Mouse (Mus musculus) MEL (cell line): ENCODE results near the gene Pard3b. TPM values are rescaled to one million over a fixed set of nuclear protein-coding genes. Genes with fewer than 3 reads are reported as not detected.

Source experiments
- DNase-seq: peaks from one replicate; pipeline ENCODE4 v3.0.0; 2011; ENCODE audit warnings: low read depth, low spot score
- H3K27ac ChIP-seq: 2 replicates; pipeline ENCODE4 v1.5.1; 2012; ENCODE audit warnings: low read depth, mild to moderate bottlenecking, control low read depth, low read length, moderate library complexity; ENCODE audit not compliant: control insufficient read depth
- H3K27me3 ChIP-seq, 2 experiments: fragments of 150-350 bp in 1 of 2; sonication (generic) in 1 of 2; 2 replicates each; pipeline ENCODE4 v1.6.1; 2012; ENCODE audit warnings: low read length in 2 of 2, mild to moderate bottlenecking in 2 of 2, improper control_type of control experiment in 1 of 2, moderate library complexity in 1 of 2; ENCODE audit not compliant: insufficient read depth in 2 of 2, control insufficient read depth in 1 of 2
- H3K36me3 ChIP-seq, 2 experiments: 2 replicates each; pipeline ENCODE4 v1.6.1; 2012 to 2014; ENCODE audit warnings: low read length in 2 of 2, improper control_type of control experiment in 1 of 2, inconsistent platforms in 1 of 2, mild to moderate bottlenecking in 1 of 2; ENCODE audit not compliant: insufficient read depth in 2 of 2, control insufficient read depth in 1 of 2
- H3K4me1 ChIP-seq, 2 experiments: fragments of 150-350 bp in 1 of 2; sonication (generic) in 1 of 2; 2 replicates each; pipeline ENCODE4 v1.6.1; 2012; ENCODE audit warnings: low read length in 2 of 2, improper control_type of control experiment in 1 of 2, mild to moderate bottlenecking in 1 of 2; ENCODE audit not compliant: insufficient read depth in 2 of 2, control insufficient read depth in 1 of 2
- H3K4me3 ChIP-seq, 2 experiments: fragments of 150-350 bp in 1 of 2; sonication (generic) in 1 of 2; 2 replicates each; pipeline ENCODE4 v1.5.1; 2012; ENCODE audit warnings: low read depth in 2 of 2, low read length in 2 of 2, mild to moderate bottlenecking in 2 of 2, moderate library complexity in 2 of 2, control low read depth in 1 of 2, improper control_type of control experiment in 1 of 2; ENCODE audit not compliant: control insufficient read depth in 1 of 2, insufficient read depth in 1 of 2
- H3K79me2 ChIP-seq: 2 replicates; pipeline ENCODE4 v1.6.1; 2012; ENCODE audit warnings: mild to moderate bottlenecking, low read length, moderate library complexity; ENCODE audit not compliant: control insufficient read depth, poor library complexity, insufficient read depth
- H3K9ac ChIP-seq: 2 replicates; pipeline ENCODE4 v1.6.1; 2012; ENCODE audit warnings: low read depth, mild to moderate bottlenecking, control low read depth, low read length, moderate library complexity; ENCODE audit not compliant: control insufficient read depth, poor library complexity, severe bottlenecking
- H3K9me3 ChIP-seq: fragments of 150-350 bp; sonication (generic); replicated peaks from 2 replicates; pipeline ENCODE4 v1.6.1; 2012; ENCODE audit warnings: mild to moderate bottlenecking, low read length, improper control_type of control experiment, moderate library complexity; ENCODE audit not compliant: insufficient read depth
- EP300 ChIP-seq, 2 experiments: IDR thresholded peaks; 2 replicates each; pipeline ENCODE4 v1.6.1; 2011; ENCODE audit warnings: improper control_type of control experiment in 2 of 2, low read length in 2 of 2, low read depth in 1 of 2, mild to moderate bottlenecking in 1 of 2
- ETS1 ChIP-seq: IDR thresholded peaks from 2 replicates; pipeline ENCODE4 v1.6.1; 2012; ENCODE audit warnings: low read depth, mild to moderate bottlenecking, inconsistent platforms, low read length, improper control_type of control experiment, moderate library complexity
- GATA1 ChIP-seq: IDR thresholded peaks from 2 replicates; pipeline ENCODE4 v1.6.1; 2011; ENCODE audit warnings: low read depth, low read length, improper control_type of control experiment
- HCFC1 ChIP-seq: IDR thresholded peaks from 2 replicates; pipeline ENCODE4 v1.6.1; 2012; ENCODE audit warnings: low read depth, mild to moderate bottlenecking, inconsistent platforms, low read length, improper control_type of control experiment, moderate library complexity
- KAT2A ChIP-seq: conservative IDR thresholded peaks from 2 replicates; pipeline ENCODE4 v1.6.1; 2012; ENCODE audit warnings: low read depth, low read length, improper control_type of control experiment, inconsistent platforms
- MAX ChIP-seq: IDR thresholded peaks from 2 replicates; pipeline ENCODE4 v1.6.1; 2011; ENCODE audit warnings: low read length, improper control_type of control experiment
- MXI1 ChIP-seq: IDR thresholded peaks from 2 replicates; pipeline ENCODE4 v1.6.1; 2011; ENCODE audit warnings: mild to moderate bottlenecking, low read depth, low read length, improper control_type of control experiment
- MYC ChIP-seq: IDR thresholded peaks from 2 replicates; pipeline ENCODE4 v1.6.1; 2011; ENCODE audit warnings: low read depth, mild to moderate bottlenecking, low read length, improper control_type of control experiment, moderate library complexity
- NELFE ChIP-seq: IDR thresholded peaks from 2 replicates; pipeline ENCODE4 v1.6.1; 2011; ENCODE audit warnings: low read depth, low read length, improper control_type of control experiment
- NRF1 ChIP-seq: IDR thresholded peaks from 2 replicates; pipeline ENCODE4 v1.6.1; 2014; ENCODE audit warnings: low read depth, mild to moderate bottlenecking, inconsistent platforms, low read length, improper control_type of control experiment, moderate library complexity; ENCODE audit not compliant: poor library complexity, insufficient read depth, severe bottlenecking
- POLR2A ChIP-seq, 2 experiments: IDR thresholded peaks; 2 replicates each; pipeline ENCODE4 v1.6.1; 2011 to 2012; ENCODE audit warnings: low read length in 2 of 2, mild to moderate bottlenecking in 2 of 2, control low read depth in 1 of 2, improper control_type of control experiment in 1 of 2, low read depth in 1 of 2, moderate library complexity in 1 of 2; ENCODE audit not compliant: control insufficient read depth in 1 of 2, insufficient read depth in 1 of 2, poor library complexity in 1 of 2
- POLR2AphosphoS2 ChIP-seq: IDR thresholded peaks from 2 replicates; pipeline ENCODE4 v1.6.1; 2011; ENCODE audit warnings: low read length, improper control_type of control experiment
- POLR2AphosphoS5 ChIP-seq: IDR thresholded peaks from 2 replicates; pipeline ENCODE4 v1.6.1; 2012; ENCODE audit warnings: low read depth, borderline replicate concordance, mild to moderate bottlenecking, inconsistent platforms, low read length, moderate library complexity, mixed read lengths
- SMC3 ChIP-seq: IDR thresholded peaks from 2 replicates; pipeline ENCODE4 v1.6.1; 2011; ENCODE audit warnings: low read depth, low read length, improper control_type of control experiment
- TAL1 ChIP-seq: IDR thresholded peaks from 2 replicates; pipeline ENCODE4 v1.6.1; 2012; ENCODE audit warnings: mild to moderate bottlenecking, inconsistent platforms, low read length, moderate library complexity, mixed read lengths
- TBP ChIP-seq: IDR thresholded peaks from 2 replicates; pipeline ENCODE4 v1.8.0; 2011; ENCODE audit warnings: low read depth, low read length, improper control_type of control experiment
- TCF12 ChIP-seq: IDR thresholded peaks from 2 replicates; pipeline ENCODE4 v1.6.1; 2014; ENCODE audit warnings: low read depth, mild to moderate bottlenecking, inconsistent platforms, low read length, improper control_type of control experiment, moderate library complexity
- USF1 ChIP-seq: IDR thresholded peaks from 2 replicates; pipeline ENCODE4 v1.6.1; 2014; ENCODE audit warnings: low read depth, mild to moderate bottlenecking, inconsistent platforms, low read length, improper control_type of control experiment, moderate library complexity
- USF2 ChIP-seq, 2 experiments: IDR thresholded peaks; 2 replicates each; pipeline ENCODE4 v1.6.1; 2011 to 2012; ENCODE audit warnings: improper control_type of control experiment in 2 of 2, low read length in 2 of 2, borderline replicate concordance in 1 of 2, inconsistent platforms in 1 of 2, low read depth in 1 of 2, mild to moderate bottlenecking in 1 of 2; ENCODE audit not compliant: insufficient read depth in 1 of 2
- ZNF384 ChIP-seq: IDR thresholded peaks from 2 replicates; pipeline ENCODE4 v1.6.1; 2012; ENCODE audit warnings: low read depth, mild to moderate bottlenecking, inconsistent platforms, low read length, improper control_type of control experiment
- polyA plus RNA-seq, 2 experiments: library from polyadenylated mRNA; stranded (reverse) in 1 of 2; unstranded in 1 of 2; fragments of >175 nt in 1 of 2; fragments of >200 nt in 1 of 2; gene quantifications; 2 replicates each; pipeline versions ENCODE4 v1.2.1 to v1.2.4; 2012; ENCODE audit warnings: low replicate concordance in 2 of 2, low read depth in 1 of 2; ENCODE audit not compliant: insufficient read length in 2 of 2, insufficient read depth in 1 of 2, missing spikeins in 1 of 2
- total RNA-seq: library from RNA; depleted of rRNA; stranded (reverse); fragments of 300-350 nt; gene quantifications from 2 replicates; pipeline ENCODE4 v1.2.3, GENCODE M21; 2012

Gene Pard3b
- total and polyA plus RNA-seq, 3 experiments, result not detected

- no peaks in the 10 kb centered on the region for H3K4me1 ChIP-seq
- H3K36me3 ChIP-seq, result no peaks in the 10 kb centered on the region
- H3K4me3 ChIP-seq, result no peak overlapping the region
- H3K79me2 ChIP-seq, result no peaks in the 10 kb centered on the region
- TF ChIP-seq USF2 (IDR thresholded peaks at IDR 0.05; ENCODE audit: borderline replicate concordance in 1 of 2, insufficient read depth in 1 of 2, low read depth in 1 of 2, low read length in 2 of 2), result no peak
- no peak for TF ChIP-seq ZNF384
- no peak for TF ChIP-seq NRF1
- TF ChIP-seq EP300 (IDR thresholded peaks at IDR 0.05; ENCODE audit: low read depth in 1 of 2, low read length in 2 of 2), result no peak
- TF ChIP-seq POLR2AphosphoS2, result no peak
- no peak for TF ChIP-seq TBP
- TF ChIP-seq TCF12, result no peak
- TF ChIP-seq POLR2A (IDR thresholded peaks at IDR 0.05; ENCODE audit: control insufficient read depth in 1 of 2, insufficient read depth in 1 of 2, low read depth in 1 of 2, low read length in 2 of 2, poor library complexity in 1 of 2), result no peak
- TF ChIP-seq HCFC1, result no peak
- no peak for TF ChIP-seq NELFE
- no peak for TF ChIP-seq POLR2AphosphoS5
- TF ChIP-seq KAT2A, result no peak
- TF ChIP-seq SMC3, result no peak
- no peak for TF ChIP-seq MYC
- no peak for TF ChIP-seq MXI1
- no peak for TF ChIP-seq TAL1
- no peak overlapping the region for H3K27ac ChIP-seq
- no peak for DNase-seq
- H3K9ac ChIP-seq, result no peak overlapping the region
- no peaks in the 10 kb centered on the region for H3K27me3 ChIP-seq
- no peaks in the 10 kb centered on the region for H3K9me3 ChIP-seq
Observed at GRCm38 (mm10) chr1:61939882-61940281, 301.3 kb downstream of the Pard3b start.

DNA sequence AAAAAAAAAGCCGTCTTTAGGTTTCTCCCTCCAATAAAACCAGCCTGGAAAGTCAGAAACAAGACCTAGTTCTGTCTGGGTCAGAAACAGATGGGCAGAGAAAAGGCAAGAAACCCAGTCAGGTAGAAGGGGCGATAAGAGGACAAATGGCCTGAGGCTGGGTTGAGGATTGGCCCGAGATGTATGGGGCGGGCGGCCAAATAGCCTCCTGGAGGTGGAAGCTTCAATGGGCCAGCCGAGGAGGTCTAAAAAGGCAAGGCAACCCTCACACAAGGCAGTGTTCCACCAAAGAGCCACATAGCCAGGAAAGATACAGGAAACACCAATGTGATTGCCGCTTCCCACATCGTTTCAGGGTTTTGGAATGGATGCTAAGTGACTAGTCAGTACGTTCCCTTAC lies 322.9 kb downstream of the Pard3b start:
- Histone ChIP-seq H3K27ac (no peak overlapping the region), H3K4me1 (no peaks in the 10 kb centered on the region), H3K4me3 (no peak overlapping the region), H3K36me3 (no peaks in the 10 kb centered on the region), H3K9ac (no peak overlapping the region), H3K9me3 (no peaks in the 10 kb centered on the region), H3K27me3 (no peaks in the 10 kb centered on the region), H3K79me2 (no peaks in the 10 kb centered on the region)
- DNase-seq, result no peak
- TF ChIP-seq POLR2AphosphoS5, result no peak
- TF ChIP-seq USF2 (IDR thresholded peaks at IDR 0.05; ENCODE audit: borderline replicate concordance in 1 of 2, insufficient read depth in 1 of 2, low read depth in 1 of 2, low read length in 2 of 2), result no peak
- no peak for TF ChIP-seq MYC
- TF ChIP-seq ETS1, result no peak
- TF ChIP-seq MAX, result no peak
- TF ChIP-seq GATA1, result no peak
- TF ChIP-seq USF1, result no peak
